Mouse (Mus musculus) cerebellum, adult 11-12 months (tissue): ENCODE measurements at regions not wholly inside any gene's neighbourhood (a gene's known extent, or its start where the extent isn't known, plus 50 kb on each side); places are given as distances from the start of the nearest gene placed in this dataset.

Source experiments
- DNase-seq: peaks from one replicate; pipeline ENCODE4 v3.0.0; 2022

- peak; percentile 96 for DNase-seq
Measured at GRCm38 (mm10) chr13:44306275-44307050, 422.8 kb upstream of the Jarid2 start.

- no peak for DNase-seq
Measured at GRCm38 (mm10) chr13:44308227-44308626, 421.0 kb upstream of the Jarid2 start.

GRCm38 (mm10) chr13:44312237-44312636, 417.0 kb upstream of the Jarid2 start:
- no peak for DNase-seq

- no peak for DNase-seq
Measured at GRCm38 (mm10) chr13:44316747-44317446, 412.4 kb upstream of the Jarid2 start.

GRCm38 (mm10) chr13:44317596-44317995, 411.7 kb upstream of the Jarid2 start:
- no peak for DNase-seq

- no peak for DNase-seq
Measured at GRCm38 (mm10) chr13:44319101-44319500, 410.2 kb upstream of the Jarid2 start.

GRCm38 (mm10) chr13:44319511-44319910, 409.8 kb upstream of the Jarid2 start:
- no peak for DNase-seq

GRCm38 (mm10) chr13:44320311-44320710, 409.0 kb upstream of the Jarid2 start:
- DNase-seq: no peak

GRCm38 (mm10) chr13:44321009-44321596, 408.2 kb upstream of the Jarid2 start:
- DNase-seq: no peak

GRCm38 (mm10) chr13:44328416-44328815, 400.9 kb upstream of the Jarid2 start:
- DNase-seq: no peak

GRCm38 (mm10) chr13:44329161-44329560, 400.1 kb upstream of the Jarid2 start:
- no peak for DNase-seq

- no peak for DNase-seq
Measured at GRCm38 (mm10) chr13:44329701-44330100, 399.6 kb upstream of the Jarid2 start.

- DNase-seq: no peak
Measured at GRCm38 (mm10) chr13:44332716-44333240, 396.5 kb upstream of the Jarid2 start.

GRCm38 (mm10) chr13:44339061-44339741, 390.1 kb upstream of the Jarid2 start:
- DNase-seq: no peak

GRCm38 (mm10) chr13:44345094-44345493, 384.2 kb upstream of the Jarid2 start:
- no peak for DNase-seq

GRCm38 (mm10) chr13:44346636-44347035, 382.6 kb upstream of the Jarid2 start:
- DNase-seq: no peak

GRCm38 (mm10) chr13:44347662-44348061, 381.6 kb upstream of the Jarid2 start:
- no peak for DNase-seq

GRCm38 (mm10) chr13:44353899-44354298, 375.4 kb upstream of the Jarid2 start:
- peak; percentile 56 for DNase-seq

- no peak for DNase-seq
Measured at GRCm38 (mm10) chr13:44355771-44356221, 373.5 kb upstream of the Jarid2 start.

- DNase-seq: no peak
Measured at GRCm38 (mm10) chr13:44356981-44357380, 372.3 kb upstream of the Jarid2 start.

GRCm38 (mm10) chr13:44359344-44359743, 369.9 kb upstream of the Jarid2 start:
- no peak for DNase-seq

- DNase-seq: no peak
Measured at GRCm38 (mm10) chr13:44360016-44360415, 369.3 kb upstream of the Jarid2 start.

- no peak for DNase-seq
Measured at GRCm38 (mm10) chr13:44360725-44361290, 368.5 kb upstream of the Jarid2 start.
